Mouse (Mus musculus): ENCODE measurements at regions not wholly inside any gene's neighbourhood (a gene's known extent, or its start where the extent isn't known, plus 50 kb on each side); places are given as distances from the start of the nearest gene placed in this dataset.

DNA sequence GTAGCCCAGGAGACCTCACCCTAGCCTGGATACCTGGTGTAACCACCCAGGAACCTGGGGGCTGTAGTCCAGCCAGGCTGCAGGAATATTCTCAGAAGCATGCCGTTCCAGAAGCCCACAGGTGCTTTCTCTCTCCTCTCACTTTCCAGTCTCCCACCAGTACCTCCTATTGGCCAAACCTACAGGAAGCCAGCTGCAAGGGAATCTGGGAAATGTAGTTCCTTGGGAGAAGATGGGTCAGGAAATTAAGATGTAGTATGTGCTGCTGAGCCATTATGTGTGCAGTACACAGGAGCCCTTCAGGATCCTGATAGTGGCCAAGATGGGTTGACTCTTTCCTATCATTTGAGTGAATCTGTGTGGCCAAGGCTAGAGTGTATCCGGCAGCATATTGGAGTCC lies 282.8 kb downstream of the Uaca start:
- Histone ChIP-seq H3K4me2 (no peak overlapping the region), H3K27ac (no peak overlapping the region), H3K27me3 (peaks cover 23% of the 10 kb centered on the region; the same call in 1 of the 2 replicates), H3K4me1 (no peaks in the 10 kb centered on the region), H3K9ac (no peak overlapping the region), H3K36me3 (no peaks in the 10 kb centered on the region), H3K9me3 (no peaks in the 10 kb centered on the region), H3K4me3 (no peak overlapping the region)
- no peak for ATAC-seq (ENCODE audit: borderline replicate concordance, extremely low read depth, low FRiP score, low TSS enrichment)
- 52% methylated on average over 2 of the region's 2 CpGs for WGBS

GRCm38 (mm10) chr9:61077807-61078206 lies 283.5 kb downstream of the Uaca start:
- ATAC-seq (ENCODE audit: borderline replicate concordance, extremely low read depth, low FRiP score, low TSS enrichment) = no peak
- Histone ChIP-seq H3K9me3 (no peaks in the 10 kb centered on the region), H3K27ac (no peak overlapping the region), H3K9ac (no peak overlapping the region), H3K27me3 (peaks cover 26% of the 10 kb centered on the region; the same call in 1 of the 2 replicates), H3K4me3 (no peak overlapping the region), H3K4me2 (no peak overlapping the region), H3K4me1 (no peaks in the 10 kb centered on the region), H3K36me3 (no peaks in the 10 kb centered on the region)
- WGBS = 62% methylated on average over 4 of the region's 4 CpGs

- Histone ChIP-seq H3K4me2 (no peak overlapping the region), H3K36me3 (no peaks in the 10 kb centered on the region), H3K4me3 (no peak overlapping the region), H3K27me3 (peaks cover 46% of the 10 kb centered on the region; the same call in 1 of the 2 replicates), H3K27ac (no peak overlapping the region), H3K9me3 (no peaks in the 10 kb centered on the region), H3K9ac (no peak overlapping the region), H3K4me1 (no peaks in the 10 kb centered on the region)
- no peak for ATAC-seq (ENCODE audit: borderline replicate concordance, extremely low read depth, low FRiP score, low TSS enrichment)
- 84% methylated on average over 16 of the region's 16 CpGs for WGBS
Observed at GRCm38 (mm10) chr9:61081474-61082021, 287.2 kb downstream of the Uaca start.

DNA sequence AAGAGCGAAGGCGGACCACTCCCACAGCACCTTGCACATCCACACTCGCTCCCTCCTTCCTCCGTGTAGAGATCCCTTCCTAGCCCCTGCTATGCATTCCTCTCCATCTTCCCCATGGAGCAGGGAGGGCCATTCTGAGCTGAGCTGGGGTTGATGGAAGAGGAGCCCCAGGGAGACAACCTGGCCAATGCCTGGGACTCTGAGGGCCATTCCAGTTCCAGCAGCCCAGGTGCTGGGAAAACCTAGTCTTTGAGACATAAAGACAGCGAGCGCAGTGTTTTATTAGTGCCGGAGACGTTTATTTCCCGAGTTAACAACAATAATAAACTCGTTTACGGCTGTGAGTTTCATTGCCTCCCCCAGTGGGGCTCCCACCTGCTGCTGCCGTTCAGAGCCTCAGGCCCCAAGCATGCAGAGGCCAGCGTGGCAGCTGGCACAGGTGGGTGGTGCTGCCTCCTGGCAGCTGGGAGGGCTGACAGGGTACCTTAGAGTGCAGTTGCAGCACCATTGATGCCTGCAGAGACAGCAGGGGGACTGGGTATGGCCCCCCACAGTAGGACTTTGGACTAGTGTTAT lies 287.4 kb upstream of the Tle3 start:
- ATAC-seq (ENCODE audit: borderline replicate concordance, extremely low read depth, low FRiP score, low TSS enrichment) = no peak
- Histone ChIP-seq H3K27me3 (peaks cover 65% of the 10 kb centered on the region; the same call in 1 of the 2 replicates), H3K9me3 (no peaks in the 10 kb centered on the region), H3K9ac (no peak overlapping the region), H3K4me1 (no peaks in the 10 kb centered on the region), H3K4me3 (no peak overlapping the region), H3K36me3 (no peaks in the 10 kb centered on the region), H3K4me2 (no peak overlapping the region), H3K27ac (no peak overlapping the region)
- 71% methylated on average over 13 of the region's 13 CpGs for WGBS

- no peaks in the 10 kb centered on the region for H3K4me1 ChIP-seq
- 51% methylated on average over 3 of the region's 3 CpGs for WGBS
- ATAC-seq (ENCODE audit: borderline replicate concordance, extremely low read depth, low FRiP score, low TSS enrichment) = no peak
- H3K36me3 ChIP-seq = no peaks in the 10 kb centered on the region
- H3K4me3 ChIP-seq = no peak overlapping the region
- H3K27ac ChIP-seq = no peak overlapping the region
- H3K9ac ChIP-seq = no peak overlapping the region
- H3K9me3 ChIP-seq = no peaks in the 10 kb centered on the region
- H3K4me2 ChIP-seq = no peak overlapping the region
- H3K27me3 ChIP-seq = peaks cover 72% of the 10 kb centered on the region; the same call in 1 of the 2 replicates
Observed at GRCm38 (mm10) chr9:61087035-61087434, 285.1 kb upstream of the Tle3 start.

GRCm38 (mm10) chr9:61089066-61089686 lies 283.0 kb upstream of the Tle3 start:
- ATAC-seq (ENCODE audit: borderline replicate concordance, extremely low read depth, low FRiP score, low TSS enrichment) = no peak
- Histone ChIP-seq H3K4me1 (no peaks in the 10 kb centered on the region), H3K27ac (no peak overlapping the region), H3K27me3 (peaks cover 72% of the 10 kb centered on the region), H3K4me3 (no peak overlapping the region), H3K9me3 (no peaks in the 10 kb centered on the region), H3K9ac (no peak overlapping the region), H3K36me3 (no peaks in the 10 kb centered on the region), H3K4me2 (no peak overlapping the region)
- 64% methylated on average over 2 of the region's 2 CpGs for WGBS

GRCm38 (mm10) chr9:61091036-61091435 lies 281.1 kb upstream of the Tle3 start:
- no peak overlapping the region for H3K27ac ChIP-seq

GRCm38 (mm10) chr9:61092834-61093479 lies 279.2 kb upstream of the Tle3 start:
- no peaks in the 10 kb centered on the region for H3K9me3 ChIP-seq
- ATAC-seq (ENCODE audit: borderline replicate concordance, extremely low read depth, low FRiP score, low TSS enrichment) = no peak
- 80% methylated on average over 13 of the region's 13 CpGs for WGBS
- peaks cover 67% of the 10 kb centered on the region for H3K27me3 ChIP-seq
- H3K4me3 ChIP-seq = no peak overlapping the region
- H3K27ac ChIP-seq = no peak overlapping the region
- no peaks in the 10 kb centered on the region for H3K4me1 ChIP-seq
- H3K4me2 ChIP-seq = no peak overlapping the region
- no peaks in the 10 kb centered on the region for H3K36me3 ChIP-seq
- no peak overlapping the region for H3K9ac ChIP-seq

More at GRCm38 (mm10) chr9:61091036-61091435, 281.1 kb upstream of the Tle3 start:
- WGBS = 83% methylated on average over 2 of the region's 2 CpGs
- H3K4me2 ChIP-seq = no peak overlapping the region
- no peak for ATAC-seq (ENCODE audit: borderline replicate concordance, extremely low read depth, low FRiP score, low TSS enrichment)
- H3K36me3 ChIP-seq = no peaks in the 10 kb centered on the region
- peaks cover 66% of the 10 kb centered on the region for H3K27me3 ChIP-seq
- H3K4me3 ChIP-seq = no peak overlapping the region
- H3K9me3 ChIP-seq = no peaks in the 10 kb centered on the region
- no peak overlapping the region for H3K9ac ChIP-seq
- no peaks in the 10 kb centered on the region for H3K4me1 ChIP-seq

GRCm38 (mm10) chr9:61095069-61095775 lies 276.9 kb upstream of the Tle3 start:
- H3K36me3 ChIP-seq = no peaks in the 10 kb centered on the region
- WGBS = 61% methylated on average over 2 of the region's 2 CpGs
- H3K27ac ChIP-seq = no peak overlapping the region
- no peak overlapping the region for H3K4me3 ChIP-seq
- no peak overlapping the region for H3K9ac ChIP-seq
- H3K9me3 ChIP-seq = no peaks in the 10 kb centered on the region
- ATAC-seq (ENCODE audit: borderline replicate concordance, extremely low read depth, low FRiP score, low TSS enrichment) = no peak
- H3K4me2 ChIP-seq = no peak overlapping the region
- H3K27me3 ChIP-seq = peaks cover 60% of the 10 kb centered on the region
- no peaks in the 10 kb centered on the region for H3K4me1 ChIP-seq

GRCm38 (mm10) chr9:61101741-61102450 lies 270.3 kb upstream of the Tle3 start:
- Histone ChIP-seq H3K4me2 (no peak overlapping the region), H3K27ac (no peak overlapping the region), H3K4me3 (no peak overlapping the region), H3K9ac (no peak overlapping the region), H3K9me3 (no peaks in the 10 kb centered on the region), H3K4me1 (no peaks in the 10 kb centered on the region), H3K27me3 (peaks cover 59% of the 10 kb centered on the region), H3K36me3 (no peaks in the 10 kb centered on the region)
- ATAC-seq (ENCODE audit: borderline replicate concordance, extremely low read depth, low FRiP score, low TSS enrichment) = no peak
- WGBS = 83% methylated on average over 7 of the region's 7 CpGs

Data from lung, embryonic 15.5 days (tissue).